Mouse (Mus musculus) C2C12 (cell line): ENCODE data around the gene Arl13b.

ENCODE experiments used
- CTCF ChIP-seq: IDR thresholded peaks from one replicate; pipeline ENCODE4 v1.5.1; 2011; ENCODE audit not compliant: control insufficient read depth, insufficient read depth, insufficient read length
- FOSL1 ChIP-seq: IDR thresholded peaks from one replicate; pipeline ENCODE4 v1.8.0; 2011; ENCODE audit warnings: mild to moderate bottlenecking, low read length; ENCODE audit not compliant: poor library complexity, insufficient read depth, severe bottlenecking

DNA sequence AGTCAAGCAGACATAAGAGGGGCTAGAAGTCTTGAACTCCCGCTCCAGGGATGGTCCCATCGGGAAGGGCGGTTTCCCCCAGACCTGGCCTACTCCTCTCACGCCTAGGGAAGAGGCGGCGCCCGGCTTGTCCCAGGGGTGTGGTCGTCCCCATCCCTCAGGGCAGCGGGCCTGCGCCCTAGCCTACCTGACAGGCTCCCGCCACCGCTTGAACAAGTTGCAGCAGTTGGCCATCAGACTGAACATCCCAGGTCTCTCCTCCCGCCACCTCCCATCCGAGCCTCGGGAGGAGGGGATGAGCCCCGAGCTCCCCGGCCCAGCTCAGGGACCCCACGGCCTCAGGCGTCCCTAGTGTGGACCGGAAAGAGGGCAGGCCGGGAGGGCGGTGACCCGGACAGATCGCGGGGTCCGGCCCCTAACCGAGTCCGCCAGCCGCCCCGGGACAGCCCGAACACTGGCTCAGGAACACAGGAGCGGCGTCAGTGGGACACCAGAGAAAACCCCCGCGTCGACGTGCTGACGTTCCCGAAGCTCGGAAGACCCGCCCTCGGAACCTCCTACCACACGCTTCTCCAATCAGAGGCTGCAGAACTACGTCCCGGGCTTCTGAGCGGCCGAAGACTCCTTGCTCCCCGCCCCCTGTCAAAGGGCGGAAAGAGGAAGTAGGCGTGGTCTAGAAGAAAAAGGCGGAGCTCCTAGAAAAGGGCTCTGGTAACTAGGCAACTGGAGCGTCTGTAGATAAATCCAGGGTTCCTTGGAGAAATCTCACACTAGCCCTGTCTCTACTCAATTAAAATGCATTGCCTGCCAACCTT, at the start of gene Arl13b:
- no peak for TF ChIP-seq CTCF
- TF ChIP-seq FOSL1 = no peak
